Mouse (Mus musculus): ENCODE measurements around the gene Fgr. TPM values are rescaled to one million over a fixed set of nuclear protein-coding genes. Genes with fewer than 3 reads are reported as not detected.
"Not testable (repeated sequence)": the region's sequence is repeated elsewhere in the genome, so short reads cannot be mapped to it uniquely, and the experiment has no call there.

The Fgr gene
- polyA plus RNA-seq, 1 experiment: 0.15 TPM

- peak; percentile 100 for TF ChIP-seq CTCF (IDR thresholded peaks at IDR 0.05; ENCODE audit: extremely low read depth, insufficient read depth, low read length)
- no peak for TF ChIP-seq POLR2A (IDR thresholded peaks at IDR 0.05; ENCODE audit: extremely low read depth, insufficient read depth, low read length)
- Histone ChIP-seq H3K4me3 (ENCODE audit: insufficient read depth, low read length) (no peak overlapping the region), H3K27ac (ENCODE audit: insufficient read depth, low read length) (no peak overlapping the region), H3K4me1 (ENCODE audit: control insufficient read depth, insufficient read depth, low read length) (no peaks in the 10 kb centered on the region)
These were observed 31.3 kb downstream of the Fgr start for GRCm38 (mm10) chr4:133005233-133005632.

DNA sequence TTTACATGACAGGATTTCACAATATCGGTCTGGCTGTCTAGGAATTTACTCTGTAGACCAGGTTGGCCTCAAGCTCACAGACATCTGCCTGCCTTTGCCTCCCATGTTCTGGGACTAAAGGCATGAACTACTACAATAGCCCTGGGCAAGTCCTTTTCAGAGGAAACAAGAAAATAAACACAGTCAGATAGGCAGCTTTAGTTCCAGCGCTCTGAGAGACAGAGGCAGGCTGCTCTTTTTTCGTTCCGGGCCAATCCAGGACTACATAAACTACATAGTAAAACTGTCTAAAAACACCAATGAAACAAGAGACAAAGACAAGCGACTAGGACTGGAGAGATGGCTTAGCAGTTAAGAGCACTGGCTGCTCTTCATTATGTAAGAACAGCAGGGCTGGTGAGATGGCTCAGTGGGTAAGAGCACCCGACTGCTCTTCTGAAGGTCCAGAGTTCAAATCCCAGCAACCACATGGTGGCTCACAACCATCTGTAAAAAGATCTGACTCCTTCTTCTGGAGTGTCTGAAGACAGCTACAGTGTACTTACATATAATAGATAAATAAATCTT, 32.1 kb downstream of the Fgr start:
- H3K4me1 ChIP-seq (ENCODE audit: control insufficient read depth, insufficient read depth, low read length); H3K27ac ChIP-seq (ENCODE audit: insufficient read depth, low read length); H3K4me3 ChIP-seq (ENCODE audit: insufficient read depth, low read length): not testable (repeated sequence)

GRCm38 (mm10) chr4:133007513-133008380, 33.9 kb downstream of the Fgr start:
- Histone ChIP-seq H3K4me3 (ENCODE audit: insufficient read depth, low read length) (no peak overlapping the region), H3K4me1 (ENCODE audit: control insufficient read depth, insufficient read depth, low read length) (no peaks in the 10 kb centered on the region), H3K27ac (ENCODE audit: insufficient read depth, low read length) (no peak overlapping the region)
- TF ChIP-seq POLR2A (IDR thresholded peaks at IDR 0.05; ENCODE audit: extremely low read depth, insufficient read depth, low read length): no peak
- no peak for TF ChIP-seq CTCF (IDR thresholded peaks at IDR 0.05; ENCODE audit: extremely low read depth, insufficient read depth, low read length)

DNA sequence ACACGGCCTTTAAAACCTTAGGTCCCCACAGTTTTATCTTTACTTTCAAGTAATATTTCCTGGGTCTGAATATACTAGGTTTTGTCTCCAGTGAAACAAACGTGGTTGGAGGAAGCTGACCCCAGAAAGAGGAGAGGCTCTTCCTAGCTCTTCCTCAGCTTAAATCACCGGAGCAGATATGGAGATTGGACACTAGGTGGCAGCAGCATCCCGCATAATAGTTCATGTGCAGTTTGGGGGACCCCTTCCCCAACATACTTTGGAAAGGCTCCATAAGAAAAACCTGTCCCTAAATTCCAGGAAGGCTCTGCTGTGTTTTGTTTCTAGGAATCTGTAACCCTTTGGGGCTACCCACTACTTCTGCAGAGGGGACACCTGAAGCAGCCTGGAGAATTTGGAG, 35.2 kb downstream of the Fgr start:
- Histone ChIP-seq H3K4me1 (ENCODE audit: control insufficient read depth, insufficient read depth, low read length) (no peaks in the 10 kb centered on the region), H3K4me3 (ENCODE audit: insufficient read depth, low read length) (no peak overlapping the region), H3K27ac (ENCODE audit: insufficient read depth, low read length) (no peak overlapping the region)
- TF ChIP-seq CTCF (IDR thresholded peaks at IDR 0.05; ENCODE audit: extremely low read depth, insufficient read depth, low read length) (peak; percentile 95), POLR2A (IDR thresholded peaks at IDR 0.05; ENCODE audit: extremely low read depth, insufficient read depth, low read length) (no peak)

GRCm38 (mm10) chr4:133009676-133010075, 35.8 kb downstream of the Fgr start:
- TF ChIP-seq POLR2A (IDR thresholded peaks at IDR 0.05; ENCODE audit: extremely low read depth, insufficient read depth, low read length) (no peak), CTCF (IDR thresholded peaks at IDR 0.05; ENCODE audit: extremely low read depth, insufficient read depth, low read length) (no peak)
- Histone ChIP-seq H3K4me1 (ENCODE audit: control insufficient read depth, insufficient read depth, low read length) (no peaks in the 10 kb centered on the region), H3K4me3 (ENCODE audit: insufficient read depth, low read length) (no peak overlapping the region), H3K27ac (ENCODE audit: insufficient read depth, low read length) (no peak overlapping the region)

DNA sequence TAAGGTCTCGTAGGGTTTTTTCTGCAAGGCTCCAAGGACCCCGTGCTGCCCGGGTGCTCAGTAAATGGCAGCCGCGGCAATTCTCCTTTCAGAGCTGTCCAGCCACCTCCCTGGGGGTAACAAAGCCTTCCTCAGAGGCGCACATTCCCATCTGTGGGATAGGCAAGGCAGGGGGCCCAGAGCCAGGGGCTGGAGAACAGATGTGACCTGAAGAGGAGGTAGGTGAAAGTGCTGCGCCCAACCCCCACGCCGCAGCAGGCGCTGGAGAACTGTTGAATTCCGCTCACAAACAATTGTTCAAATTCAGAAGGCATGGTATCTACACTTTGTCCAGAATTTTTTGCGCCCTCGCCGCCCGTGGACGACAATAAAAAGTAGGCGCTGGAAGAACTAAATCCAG, 36.7 kb downstream of the Fgr start:
- Histone ChIP-seq H3K27ac (ENCODE audit: insufficient read depth, low read length) (no peak overlapping the region), H3K4me1 (ENCODE audit: control insufficient read depth, insufficient read depth, low read length) (peaks cover 4% of the 10 kb centered on the region; the same call in 1 of the 2 replicates), H3K4me3 (ENCODE audit: insufficient read depth, low read length) (peak overlapping the region; percentile 82; the same call in 1 of the 2 replicates)
- TF ChIP-seq CTCF (IDR thresholded peaks at IDR 0.05; ENCODE audit: extremely low read depth, insufficient read depth, low read length) (no peak), POLR2A (IDR thresholded peaks at IDR 0.05; ENCODE audit: extremely low read depth, insufficient read depth, low read length) (no peak)

DNA sequence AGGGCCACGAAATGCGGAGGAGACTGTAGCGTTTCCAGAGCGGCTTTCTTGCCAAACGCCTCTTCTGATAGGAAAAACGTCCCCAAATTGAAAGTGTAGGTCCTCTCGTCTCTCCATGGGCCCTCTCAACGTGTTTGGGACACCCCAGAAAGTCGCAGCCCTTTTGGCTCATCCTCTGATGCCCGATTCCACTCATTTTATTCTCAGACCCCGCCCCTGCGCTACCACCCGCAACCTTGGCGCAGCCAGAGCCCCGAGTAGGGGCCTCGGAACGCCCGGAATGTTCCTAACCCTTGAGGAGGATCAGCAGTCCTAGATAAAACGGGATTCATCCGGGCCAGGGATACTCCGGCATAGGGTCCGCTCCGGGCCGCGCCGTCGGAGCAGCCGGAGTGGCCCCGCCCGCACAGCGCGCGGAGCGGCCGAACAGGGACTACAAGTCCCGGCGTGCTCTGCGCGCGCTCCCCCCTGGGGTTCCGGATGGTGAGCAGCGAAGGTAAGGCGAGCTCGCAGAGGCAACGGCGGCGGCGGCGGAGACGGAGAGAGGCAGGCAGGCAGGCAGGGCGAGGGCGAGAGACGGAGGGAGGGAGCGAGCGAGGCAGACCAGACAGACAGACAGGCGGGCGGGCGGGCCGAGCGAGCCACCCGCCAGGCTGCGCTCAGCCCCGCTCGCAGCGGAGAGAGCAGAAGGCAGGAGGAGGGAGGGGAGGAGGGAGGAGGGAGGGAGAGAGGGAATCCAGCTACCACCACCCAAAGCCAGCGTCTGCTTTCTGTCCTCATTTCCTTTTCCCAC, 37.3 kb downstream of the Fgr start, which contains the start of gene Ahdc1:
Ahdc1 (plus strand) TSS at position 233 of the 793 bp plus-strand sequence.
- TF ChIP-seq CTCF (IDR thresholded peaks at IDR 0.05; ENCODE audit: extremely low read depth, insufficient read depth, low read length): no peak
- peak; percentile 75 for TF ChIP-seq POLR2A (IDR thresholded peaks at IDR 0.05; ENCODE audit: extremely low read depth, insufficient read depth, low read length)
- H3K4me3 ChIP-seq (ENCODE audit: insufficient read depth, low read length): peak within 1 kb of the TSS; percentile 82
- H3K27ac ChIP-seq (ENCODE audit: insufficient read depth, low read length): peak within 1 kb of the TSS; percentile 81
- peaks cover 6% of the 10 kb centered on the region; the same call in 1 of the 2 replicates for H3K4me1 ChIP-seq (ENCODE audit: control insufficient read depth, insufficient read depth, low read length)

DNA sequence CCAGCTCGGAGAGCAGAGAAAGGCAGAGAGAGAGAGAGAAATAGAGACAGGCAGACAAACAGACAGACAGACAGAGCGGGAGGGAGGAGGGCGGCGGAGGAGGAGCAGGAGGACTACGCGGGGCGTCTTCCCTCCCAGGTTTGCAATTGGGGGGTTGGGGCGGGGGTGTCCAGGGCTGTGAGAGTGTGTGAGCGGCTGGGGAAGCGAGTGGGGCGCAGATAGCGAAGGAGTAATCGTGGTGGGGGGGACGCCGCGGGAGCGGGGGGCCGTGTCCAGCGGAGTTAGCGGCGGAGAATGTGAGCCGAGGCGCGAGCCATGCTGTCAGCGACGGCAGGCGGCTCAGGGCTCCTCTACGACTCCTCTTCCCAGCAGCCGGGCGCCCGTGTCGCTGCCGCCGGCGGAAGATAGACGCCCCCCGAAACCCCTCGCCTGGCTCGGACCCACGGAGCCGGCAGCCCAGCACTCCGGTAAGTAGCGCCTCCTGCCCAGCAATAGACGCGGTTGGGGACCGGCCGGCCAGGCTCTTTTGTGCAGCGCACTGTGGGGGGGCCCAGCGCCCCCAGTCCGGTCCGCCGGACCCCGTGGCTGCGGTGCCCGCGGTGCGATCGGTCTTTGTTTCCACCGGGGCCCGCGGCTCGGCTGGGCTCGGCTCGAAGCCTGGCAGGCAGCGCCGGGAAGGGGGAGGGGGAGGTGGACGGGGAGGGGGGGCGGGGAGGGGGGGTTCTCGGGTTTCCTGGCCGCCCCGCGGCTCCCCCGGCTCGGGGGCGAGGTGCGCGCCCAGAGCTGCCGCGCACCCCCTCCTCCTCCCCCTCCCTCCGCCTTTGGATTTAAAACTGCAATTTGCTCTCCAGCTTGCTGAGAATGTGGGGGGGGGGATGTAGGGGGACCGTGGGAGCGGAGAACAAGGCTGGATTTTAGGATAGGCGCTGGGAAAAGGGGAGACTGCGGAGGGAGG, 38.2 kb downstream of the Fgr start:
- Histone ChIP-seq H3K27ac (ENCODE audit: insufficient read depth, low read length) (peak overlapping the region; percentile 81), H3K4me1 (ENCODE audit: control insufficient read depth, insufficient read depth, low read length) (peaks cover 11% of the 10 kb centered on the region), H3K4me3 (ENCODE audit: insufficient read depth, low read length) (peak overlapping the region; percentile 82)
- TF ChIP-seq CTCF (IDR thresholded peaks at IDR 0.05; ENCODE audit: extremely low read depth, insufficient read depth, low read length) (no peak), POLR2A (IDR thresholded peaks at IDR 0.05; ENCODE audit: extremely low read depth, insufficient read depth, low read length) (no peak; the same call in 1 of the 2 replicates)

Measured in cortical plate, adult 2 months (tissue).